Mouse (Mus musculus): ENCODE measurements around the gene Hacd2. TPM values are rescaled to one million over a fixed set of nuclear protein-coding genes. Genes with fewer than 3 reads are reported as not detected.

Hacd2 gene
- 14.1 and 15.4 TPM in 2 replicates for polyA plus RNA-seq (2012; rRNA removed)

GRCm38 (mm10) chr16:35022242-35023137 lies at the start of gene Hacd2:
Hacd2 (plus strand) TSS chr16:35022428.
- no peaks in the 10 kb centered on the region for H3K36me3 ChIP-seq (ENCODE audit: control insufficient read depth, insufficient read depth, low read length)
- H3K4me3 ChIP-seq (ENCODE audit: control insufficient read depth, insufficient read depth, low read length), result peak within 1 kb of the TSS; percentile 64
- H3K4me1 ChIP-seq (replicated peaks; ENCODE audit: control insufficient read depth, insufficient read depth, low read length), result no peaks in the 10 kb centered on the region
- WGBS, result 2% methylated on average over 93 of the region's 97 CpGs
- no peaks in the 10 kb centered on the region for H3K27me3 ChIP-seq (ENCODE audit: control insufficient read depth, insufficient read depth, low read length)
- DNase-seq, result peak; percentile 94
- no peak within 1 kb of the TSS for H3K27ac ChIP-seq (ENCODE audit: control insufficient read depth, insufficient read depth, low read length)
- TF ChIP-seq POLR2A (IDR thresholded peaks at IDR 0.05; ENCODE audit: control insufficient read depth, extremely low read depth, insufficient read depth, low read length, poor library complexity), result peak; percentile 75; the same call in 1 of the 2 replicates
- peak; percentile 34; the same call in 1 of the 2 replicates for TF ChIP-seq CTCF (IDR thresholded peaks at IDR 0.05; ENCODE audit: borderline replicate concordance, control insufficient read depth, extremely low read depth, insufficient read depth, low read length, poor library complexity)

DNA sequence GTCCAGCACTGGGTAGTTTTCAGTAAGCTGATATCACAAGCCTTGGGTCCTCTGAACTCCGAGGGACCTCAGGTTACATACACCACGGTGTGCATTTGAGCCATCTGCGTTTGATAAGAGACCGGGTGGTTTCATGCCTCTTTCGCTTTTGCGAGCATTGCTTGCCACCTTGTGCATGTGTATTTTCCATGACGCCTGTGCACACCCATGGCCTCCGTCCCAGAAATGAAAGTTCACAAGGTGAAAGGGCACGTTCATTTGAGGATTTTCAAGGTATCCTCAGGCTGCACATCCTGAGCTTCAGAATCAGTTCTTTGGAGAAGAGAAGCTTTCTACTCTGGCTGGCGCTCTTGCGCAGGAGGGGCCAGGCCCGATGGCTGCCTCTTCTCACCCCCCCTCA lies 49.8 kb upstream of the Hacd2 start:
- Histone ChIP-seq H3K4me1 (replicated peaks; ENCODE audit: control insufficient read depth, insufficient read depth, low read length) (no peaks in the 10 kb centered on the region; the same call in 1 of the 2 replicates), H3K27ac (ENCODE audit: control insufficient read depth, insufficient read depth, low read length) (no peak overlapping the region), H3K4me3 (ENCODE audit: control insufficient read depth, insufficient read depth, low read length) (no peak overlapping the region), H3K36me3 (ENCODE audit: control insufficient read depth, insufficient read depth, low read length) (no peaks in the 10 kb centered on the region), H3K27me3 (ENCODE audit: control insufficient read depth, insufficient read depth, low read length) (no peaks in the 10 kb centered on the region)
- TF ChIP-seq CTCF (IDR thresholded peaks at IDR 0.05; ENCODE audit: borderline replicate concordance, control insufficient read depth, extremely low read depth, insufficient read depth, low read length, poor library complexity), result no peak
- WGBS, result 97% methylated on average over 12 of the region's 12 CpGs
- no peak for DNase-seq

GRCm38 (mm10) chr16:34975544-34975943 lies 46.7 kb upstream of the Hacd2 start:
- DNase-seq, result no peak
- TF ChIP-seq CTCF (IDR thresholded peaks at IDR 0.05; ENCODE audit: borderline replicate concordance, control insufficient read depth, extremely low read depth, insufficient read depth, low read length, poor library complexity), result no peak
- no peak for TF ChIP-seq POLR2A (IDR thresholded peaks at IDR 0.05; ENCODE audit: control insufficient read depth, extremely low read depth, insufficient read depth, low read length, poor library complexity)
- Histone ChIP-seq H3K4me3 (ENCODE audit: control insufficient read depth, insufficient read depth, low read length) (no peak overlapping the region), H3K4me1 (replicated peaks; ENCODE audit: control insufficient read depth, insufficient read depth, low read length) (no peaks in the 10 kb centered on the region), H3K36me3 (ENCODE audit: control insufficient read depth, insufficient read depth, low read length) (no peaks in the 10 kb centered on the region), H3K27ac (ENCODE audit: control insufficient read depth, insufficient read depth, low read length) (no peak overlapping the region), H3K27me3 (ENCODE audit: control insufficient read depth, insufficient read depth, low read length) (no peaks in the 10 kb centered on the region)
- 36% methylated on average over 2 of the region's 2 CpGs for WGBS

DNA sequence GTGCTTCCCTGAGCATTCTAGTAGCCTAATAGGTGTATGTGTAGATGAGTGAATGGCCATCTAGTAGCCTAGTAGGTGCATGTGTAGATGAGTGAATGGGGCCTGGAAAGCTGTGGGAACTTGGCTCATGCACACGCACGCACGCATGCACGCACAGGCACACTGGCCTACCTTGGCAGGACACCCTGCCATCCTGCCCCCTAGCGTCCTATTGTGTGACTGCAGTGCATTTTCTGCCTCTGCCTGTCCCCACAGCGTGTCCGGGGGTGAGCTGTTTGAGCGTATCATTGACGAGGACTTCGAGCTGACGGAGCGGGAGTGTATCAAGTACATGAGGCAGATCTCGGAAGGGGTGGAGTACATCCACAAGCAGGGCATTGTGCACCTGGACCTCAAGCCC lies 45.6 kb upstream of the Hacd2 start:
- DNase-seq, result no peak
- Histone ChIP-seq H3K4me3 (ENCODE audit: control insufficient read depth, insufficient read depth, low read length) (no peak overlapping the region), H3K36me3 (ENCODE audit: control insufficient read depth, insufficient read depth, low read length) (no peaks in the 10 kb centered on the region), H3K27ac (ENCODE audit: control insufficient read depth, insufficient read depth, low read length) (no peak overlapping the region), H3K27me3 (ENCODE audit: control insufficient read depth, insufficient read depth, low read length) (no peaks in the 10 kb centered on the region), H3K4me1 (replicated peaks; ENCODE audit: control insufficient read depth, insufficient read depth, low read length) (no peaks in the 10 kb centered on the region)
- WGBS, result 87% methylated on average over 13 of the region's 13 CpGs
- no peak for TF ChIP-seq POLR2A (IDR thresholded peaks at IDR 0.05; ENCODE audit: control insufficient read depth, extremely low read depth, insufficient read depth, low read length, poor library complexity)
- peak; percentile 55; the same call in 1 of the 2 replicates for TF ChIP-seq CTCF (IDR thresholded peaks at IDR 0.05; ENCODE audit: borderline replicate concordance, control insufficient read depth, extremely low read depth, insufficient read depth, low read length, poor library complexity)

DNA sequence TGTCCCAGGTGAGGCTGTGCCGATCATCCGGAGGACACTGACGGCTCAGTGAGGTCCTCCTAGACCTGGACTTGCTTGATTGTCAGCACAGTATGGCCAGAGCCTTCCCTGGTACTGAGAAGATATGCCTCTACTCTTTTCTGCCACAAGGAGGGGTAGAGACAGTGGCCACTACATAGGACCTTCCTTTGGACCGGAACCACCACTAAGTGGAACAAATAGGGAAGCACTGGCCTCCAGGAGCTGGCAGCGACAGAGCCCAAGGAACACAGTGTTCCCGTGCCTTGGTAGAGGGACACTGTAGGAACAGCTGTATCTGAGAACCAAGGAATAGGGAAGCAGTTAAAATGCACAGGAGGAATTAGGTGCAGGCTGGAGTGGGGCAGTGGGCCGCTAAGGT lies 44.2 kb upstream of the Hacd2 start:
- Histone ChIP-seq H3K4me1 (replicated peaks; ENCODE audit: control insufficient read depth, insufficient read depth, low read length) (no peaks in the 10 kb centered on the region), H3K36me3 (ENCODE audit: control insufficient read depth, insufficient read depth, low read length) (no peaks in the 10 kb centered on the region), H3K4me3 (ENCODE audit: control insufficient read depth, insufficient read depth, low read length) (no peak overlapping the region), H3K27me3 (ENCODE audit: control insufficient read depth, insufficient read depth, low read length) (no peaks in the 10 kb centered on the region), H3K27ac (ENCODE audit: control insufficient read depth, insufficient read depth, low read length) (no peak overlapping the region)
- 94% methylated on average over 7 of the region's 7 CpGs for WGBS
- TF ChIP-seq CTCF (IDR thresholded peaks at IDR 0.05; ENCODE audit: borderline replicate concordance, control insufficient read depth, extremely low read depth, insufficient read depth, low read length, poor library complexity) (no peak), POLR2A (IDR thresholded peaks at IDR 0.05; ENCODE audit: control insufficient read depth, extremely low read depth, insufficient read depth, low read length, poor library complexity) (no peak)
- no peak for DNase-seq

GRCm38 (mm10) chr16:34981009-34981408 lies 41.2 kb upstream of the Hacd2 start:
- no peaks in the 10 kb centered on the region for H3K36me3 ChIP-seq (ENCODE audit: control insufficient read depth, insufficient read depth, low read length)
- H3K27ac ChIP-seq (ENCODE audit: control insufficient read depth, insufficient read depth, low read length), result no peak overlapping the region
- no peak overlapping the region for H3K4me3 ChIP-seq (ENCODE audit: control insufficient read depth, insufficient read depth, low read length)
- WGBS, result 95% methylated on average over 7 of the region's 7 CpGs
- H3K4me1 ChIP-seq (replicated peaks; ENCODE audit: control insufficient read depth, insufficient read depth, low read length), result no peaks in the 10 kb centered on the region
- no peaks in the 10 kb centered on the region for H3K27me3 ChIP-seq (ENCODE audit: control insufficient read depth, insufficient read depth, low read length)
- TF ChIP-seq POLR2A (IDR thresholded peaks at IDR 0.05; ENCODE audit: control insufficient read depth, extremely low read depth, insufficient read depth, low read length, poor library complexity) (no peak), CTCF (IDR thresholded peaks at IDR 0.05; ENCODE audit: borderline replicate concordance, control insufficient read depth, extremely low read depth, insufficient read depth, low read length, poor library complexity) (no peak)
- no peak for DNase-seq

All from thymus, adult 2 months (tissue).